Mouse (Mus musculus): ENCODE results near the gene Ms4a13. TPM values are rescaled to one million over a fixed set of nuclear protein-coding genes. Genes with fewer than 3 reads are reported as not detected.
"Not testable (repeated sequence)": the region's sequence is repeated elsewhere in the genome, so short reads cannot be mapped to it uniquely, and the experiment has no call there.

The Ms4a13 gene
- total RNA-seq (2015; ENCODE audit: low replicate concordance), result not detected in 2 replicates
- not detected in 2 replicates for total RNA-seq (2017; ENCODE audit: low replicate concordance)

DNA sequence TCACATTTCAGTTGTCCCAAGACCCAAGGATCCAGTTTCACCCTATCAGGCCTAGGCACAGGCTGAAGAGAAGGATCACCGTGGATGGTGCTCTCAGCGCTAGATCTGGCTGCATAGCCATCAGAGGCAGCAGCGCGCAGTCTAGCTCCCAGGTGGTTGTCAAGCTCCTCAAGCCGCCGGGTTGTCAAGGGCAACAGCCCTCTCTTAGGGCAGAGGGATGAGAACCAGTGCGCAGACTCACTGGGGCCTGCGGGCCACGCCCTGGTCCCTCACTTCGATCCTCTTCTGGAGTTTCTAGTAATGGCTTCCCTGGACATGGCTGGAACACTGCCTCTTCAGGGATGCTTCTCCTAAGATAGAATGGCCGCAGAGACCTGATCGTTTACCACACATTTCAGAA, at the start of gene Ms4a13:
Gene Ms4a13 (minus strand): TSS at position 192 of the 400 bp plus-strand sequence.
- ATAC-seq (replicated peaks; ENCODE audit: low FRiP score, poor library complexity, severe bottlenecking), result no peak

DNA sequence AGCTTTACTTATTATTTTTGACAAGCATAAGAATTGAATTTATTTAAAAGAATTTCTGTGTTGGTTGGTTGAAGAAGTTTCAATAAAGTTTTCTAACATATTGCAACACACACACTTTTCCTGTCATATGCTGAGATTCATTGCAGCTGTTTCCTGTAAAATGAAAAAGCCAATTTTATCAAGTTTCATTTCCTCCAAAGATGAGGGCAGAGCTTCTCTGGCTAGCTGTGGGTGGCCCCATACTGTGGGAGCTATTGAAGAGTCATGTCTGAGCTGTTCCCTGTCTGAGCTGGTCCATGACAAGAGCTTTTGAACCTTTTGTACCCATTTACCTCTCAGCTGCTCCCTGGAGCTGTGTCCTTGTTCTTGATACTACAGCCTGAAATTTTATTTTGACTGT, 47.7 kb upstream of the Ms4a13 start:
- ATAC-seq (replicated peaks; ENCODE audit: low FRiP score, poor library complexity, severe bottlenecking), result no peak

DNA sequence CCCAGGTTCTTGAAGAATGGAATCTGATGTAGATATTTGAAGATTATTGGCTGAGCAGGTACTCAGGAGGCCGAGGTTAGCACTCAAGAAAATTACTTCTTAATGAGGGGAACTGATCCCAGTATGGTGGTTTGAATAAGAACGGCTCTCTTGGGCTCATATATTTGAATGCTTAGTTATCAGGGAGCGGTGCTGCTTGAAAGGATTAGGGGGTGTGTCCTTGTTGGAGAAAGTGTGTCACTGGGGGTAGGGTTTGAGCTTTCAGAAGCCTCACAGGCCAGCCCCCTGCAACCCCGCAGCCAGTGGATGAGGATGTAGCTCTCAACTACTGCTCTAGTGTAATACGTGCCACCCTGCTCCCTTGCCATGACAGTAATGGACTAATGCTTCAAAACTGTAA, 46.0 kb upstream of the Ms4a13 start:
- ATAC-seq (replicated peaks; ENCODE audit: low FRiP score, poor library complexity, severe bottlenecking), result no peak

DNA sequence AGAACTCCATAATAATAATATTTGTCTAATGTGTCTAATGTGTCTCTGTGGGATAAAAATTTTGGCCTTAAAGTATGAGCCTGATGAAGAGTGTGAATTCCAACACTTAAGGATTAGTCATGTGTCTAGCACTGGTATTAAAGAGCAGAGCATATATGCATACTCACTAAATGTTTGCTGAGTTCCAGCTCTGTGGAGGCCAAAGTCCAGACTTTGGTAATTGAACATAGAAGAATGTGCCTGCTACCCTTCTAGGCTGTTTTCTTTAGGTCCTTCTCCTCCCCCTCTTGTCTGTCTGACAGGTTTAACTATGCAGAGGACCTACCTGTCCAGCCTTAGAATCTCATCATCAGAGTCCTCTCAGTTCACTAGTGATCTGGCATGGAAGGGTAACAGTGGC, 39.3 kb upstream of the Ms4a13 start:
- no peak for ATAC-seq (replicated peaks; ENCODE audit: low FRiP score, poor library complexity, severe bottlenecking)

DNA sequence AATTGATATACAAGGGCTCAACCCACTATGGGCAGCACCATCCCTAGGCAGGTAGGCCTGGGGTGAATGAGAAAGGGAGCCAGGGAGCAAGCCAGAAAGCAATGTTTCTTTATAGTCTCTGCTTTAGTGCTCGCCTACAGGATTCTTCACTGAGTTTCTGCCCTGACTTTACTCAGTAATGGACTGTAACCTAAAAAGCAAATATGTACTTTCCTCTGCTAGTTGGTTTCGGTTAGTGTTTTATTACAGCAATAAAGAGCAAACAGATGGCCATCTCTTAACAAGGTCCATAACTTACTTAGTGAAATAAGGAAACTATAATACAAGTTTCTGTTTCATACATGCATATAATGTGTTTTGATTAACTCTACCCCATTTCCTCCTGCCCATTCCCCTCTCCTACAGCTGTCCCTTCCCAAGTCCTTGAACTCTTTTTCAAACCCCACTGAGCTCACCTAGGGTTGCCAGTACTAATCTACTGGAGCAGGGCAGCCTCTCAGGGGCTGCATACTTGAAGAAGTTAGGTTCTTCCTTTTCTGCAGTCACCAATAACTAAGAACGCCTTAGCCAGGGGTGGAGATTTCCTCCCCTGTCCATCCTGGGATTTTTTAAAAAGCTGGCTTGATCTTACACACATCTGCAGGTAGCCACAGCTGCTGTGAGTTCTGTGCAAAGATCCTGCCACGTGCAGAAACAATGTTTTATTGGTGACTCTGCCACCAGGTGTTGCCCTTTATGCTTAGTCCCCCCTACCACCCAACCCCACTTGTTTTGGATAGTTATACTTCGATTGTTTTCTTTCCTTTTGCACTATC, 38.6 kb upstream of the Ms4a13 start:
- no peak for ATAC-seq (replicated peaks; ENCODE audit: low FRiP score, poor library complexity, severe bottlenecking)

DNA sequence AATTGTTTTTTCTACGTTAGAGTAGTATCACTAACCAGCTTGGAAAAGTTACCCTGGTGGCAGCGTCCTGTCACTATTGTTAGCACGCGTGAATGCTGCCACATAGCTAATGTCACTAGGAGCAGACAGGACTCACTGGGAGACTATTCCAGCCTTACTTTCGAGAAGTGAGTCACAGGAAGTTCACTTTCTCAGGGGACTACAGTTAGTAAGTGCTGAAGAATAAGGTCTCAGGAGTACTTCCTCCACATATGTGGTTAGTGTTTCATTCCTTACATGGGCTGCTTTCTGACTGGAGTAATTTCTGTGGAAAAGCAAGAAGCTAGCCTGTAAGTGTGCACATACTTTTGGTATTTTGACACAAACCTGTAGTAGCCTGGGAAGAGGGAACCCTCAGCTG, 37.7 kb upstream of the Ms4a13 start:
- no peak for ATAC-seq (replicated peaks; ENCODE audit: low FRiP score, poor library complexity, severe bottlenecking)

DNA sequence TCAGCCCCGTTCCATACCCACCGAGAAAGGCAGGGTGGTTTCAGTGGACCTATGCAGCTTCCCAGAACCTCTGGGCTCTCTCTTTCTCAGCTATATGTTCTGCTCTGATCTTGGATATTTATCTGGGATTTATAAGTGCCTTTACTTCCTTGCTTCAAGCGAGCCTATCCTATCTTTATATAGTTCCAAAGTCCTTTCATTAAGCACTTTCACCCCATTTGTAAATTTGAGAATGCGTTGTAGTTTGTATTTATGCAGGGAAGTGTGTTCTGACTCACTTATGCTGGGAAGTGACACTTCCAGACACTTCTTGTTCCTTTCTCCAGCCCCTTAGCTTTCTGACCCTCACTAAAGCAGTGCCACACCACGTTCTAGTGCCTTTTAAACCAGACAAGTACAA, 35.8 kb upstream of the Ms4a13 start, which contains the start of gene Ms4a12:
Gene Ms4a12 (minus strand): TSS at position 101 of the 400 bp plus-strand sequence.
- ATAC-seq (replicated peaks; ENCODE audit: low FRiP score, poor library complexity, severe bottlenecking), result no peak

DNA sequence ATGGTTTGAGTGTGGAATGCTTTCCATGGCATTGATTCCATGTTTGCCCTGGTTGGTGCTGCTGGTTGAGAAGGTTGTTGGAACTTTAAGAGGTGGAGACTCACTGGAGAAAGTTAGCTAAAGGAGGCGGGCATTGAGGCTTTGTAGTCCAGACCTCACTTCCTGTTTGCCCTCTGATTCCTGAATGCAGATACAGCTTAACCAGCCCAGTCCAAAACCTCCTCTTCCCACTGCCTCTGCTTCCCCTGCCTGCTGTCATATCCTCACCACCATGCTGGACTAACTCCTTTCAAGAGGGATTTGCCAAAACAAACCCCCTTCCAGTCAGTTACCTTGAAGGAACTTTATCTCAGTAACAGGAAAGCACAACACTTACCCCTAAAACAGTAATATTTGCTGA, 4.0 kb downstream of the Ms4a13 start:
- ATAC-seq (replicated peaks; ENCODE audit: low FRiP score, poor library complexity, severe bottlenecking), result no peak

DNA sequence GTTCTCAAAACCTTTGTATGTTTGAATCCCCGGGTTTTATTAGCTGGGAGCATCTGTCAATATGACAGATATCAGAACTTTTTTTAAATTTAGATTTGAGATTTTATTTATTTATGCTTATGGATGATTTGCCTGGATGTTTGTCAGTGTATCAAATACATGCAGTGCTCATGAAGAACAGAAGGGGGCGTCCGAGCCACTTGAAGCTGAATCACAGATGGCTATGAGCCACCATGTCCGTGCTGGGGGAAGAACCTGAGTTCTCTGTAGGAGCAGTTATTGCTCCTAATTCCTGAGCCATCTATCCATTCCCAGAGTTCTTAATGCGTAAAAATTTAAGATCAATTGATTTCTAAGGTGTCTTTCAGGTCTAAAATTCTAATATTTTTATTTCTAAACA, 12.4 kb downstream of the Ms4a13 start:
- no peak for ATAC-seq (replicated peaks; ENCODE audit: low FRiP score, poor library complexity, severe bottlenecking)

DNA sequence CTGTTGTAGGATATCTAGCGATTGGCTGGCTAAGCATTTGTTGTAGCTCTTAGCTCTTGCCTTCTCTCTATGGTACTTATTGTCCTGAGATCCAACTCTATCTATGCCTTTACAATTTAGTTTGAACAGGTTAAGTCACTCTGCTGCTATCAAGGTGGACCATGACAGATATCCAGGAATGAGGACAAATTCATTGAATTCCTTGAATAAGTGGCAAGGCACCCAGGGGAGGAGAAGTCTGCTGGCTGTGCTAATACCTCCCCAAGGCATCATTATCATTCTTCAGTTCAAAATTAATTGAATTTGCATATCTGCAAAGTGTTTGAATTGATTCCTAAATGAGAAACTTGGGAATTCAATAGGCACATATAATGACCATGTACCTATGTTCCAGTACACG, 19.1 kb downstream of the Ms4a13 start:
- ATAC-seq (replicated peaks; ENCODE audit: low FRiP score, poor library complexity, severe bottlenecking), result no peak

DNA sequence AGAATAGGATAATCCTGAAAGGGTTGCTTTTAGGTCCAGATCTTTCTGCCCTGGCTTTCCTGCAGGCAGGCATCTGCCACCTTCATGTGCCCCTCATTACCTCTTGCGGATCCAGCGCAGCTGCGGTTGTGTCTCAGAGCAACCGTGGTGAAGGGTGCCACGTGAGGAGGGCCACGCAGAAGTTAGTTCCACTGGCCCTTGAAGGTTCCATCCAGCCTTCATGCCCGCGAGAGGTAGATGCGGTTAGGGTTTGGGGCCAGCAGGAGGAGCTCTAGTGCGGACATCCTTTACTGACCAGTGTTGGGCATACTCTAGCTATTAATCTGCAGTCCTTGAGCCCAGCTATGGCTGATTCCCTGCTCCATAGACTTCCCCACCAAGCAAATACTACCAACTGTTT, 31.4 kb downstream of the Ms4a13 start, which contains the start of gene 1700025F22Rik:
Gene 1700025F22Rik (minus strand): TSS at position 149 of the 400 bp plus-strand sequence.
- no peak for ATAC-seq (replicated peaks; ENCODE audit: low FRiP score, poor library complexity, severe bottlenecking)

DNA sequence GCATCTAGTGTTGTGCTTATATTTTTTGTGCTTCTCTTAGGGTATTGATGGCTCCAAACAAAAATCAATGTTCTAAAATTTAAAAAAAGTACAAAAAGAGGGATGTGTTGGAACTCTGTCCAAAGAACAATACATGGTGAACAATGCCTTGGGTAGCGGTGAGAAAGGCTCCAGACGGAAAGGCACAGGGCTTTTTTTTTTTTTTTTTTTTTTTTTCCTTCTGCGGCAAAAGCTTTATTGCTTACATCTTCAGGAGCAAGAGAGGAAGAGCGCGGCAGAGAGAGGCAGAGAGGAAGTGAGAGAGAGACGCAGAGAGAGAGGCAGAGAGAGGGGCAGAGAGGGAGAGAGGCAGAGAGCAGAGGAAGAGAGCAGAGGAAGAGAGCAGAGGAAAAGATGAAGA, 38.6 kb downstream of the Ms4a13 start:
- not testable (repeated sequence) for ATAC-seq (replicated peaks; ENCODE audit: low FRiP score, poor library complexity, severe bottlenecking)

DNA sequence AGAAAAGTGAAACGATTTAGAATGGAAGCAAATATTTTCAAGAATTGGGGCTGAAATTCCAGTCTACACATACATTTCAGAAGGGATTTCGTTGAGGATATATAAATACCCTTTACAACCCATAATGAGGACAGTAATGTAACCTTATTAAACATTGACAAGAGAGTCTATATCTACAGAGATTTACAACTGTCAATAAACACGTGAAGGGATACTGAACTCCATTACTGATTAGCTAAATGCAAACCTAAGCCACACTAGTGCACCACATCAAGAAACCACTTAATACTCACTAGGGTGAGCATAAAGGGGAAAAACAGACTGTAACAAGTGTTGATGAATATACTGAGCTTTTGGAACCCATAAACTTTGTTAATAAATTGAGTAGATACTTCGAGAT, 61.2 kb downstream of the Ms4a13 start:
- no peak for ATAC-seq (replicated peaks; ENCODE audit: low FRiP score, poor library complexity, severe bottlenecking)

DNA sequence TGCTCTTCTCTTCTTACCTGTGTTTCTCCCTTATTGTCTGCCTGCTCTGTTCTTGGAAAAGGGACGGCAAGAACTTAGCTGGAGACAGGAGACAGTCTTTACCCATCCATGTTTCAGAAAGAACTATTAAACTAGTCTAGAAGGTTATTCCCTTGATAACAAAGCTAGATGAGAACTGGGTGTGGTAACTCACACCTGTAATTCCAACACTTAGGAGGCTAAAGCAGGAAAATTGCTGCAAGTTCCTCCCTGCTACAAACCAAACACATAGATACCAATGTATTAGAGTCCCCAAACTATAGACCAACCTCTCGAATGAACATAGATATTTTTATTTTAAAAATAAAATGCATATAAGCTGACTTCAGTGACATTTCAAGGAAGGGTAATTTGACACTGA, 61.7 kb downstream of the Ms4a13 start:
- no peak for ATAC-seq (replicated peaks; ENCODE audit: low FRiP score, poor library complexity, severe bottlenecking)

DNA sequence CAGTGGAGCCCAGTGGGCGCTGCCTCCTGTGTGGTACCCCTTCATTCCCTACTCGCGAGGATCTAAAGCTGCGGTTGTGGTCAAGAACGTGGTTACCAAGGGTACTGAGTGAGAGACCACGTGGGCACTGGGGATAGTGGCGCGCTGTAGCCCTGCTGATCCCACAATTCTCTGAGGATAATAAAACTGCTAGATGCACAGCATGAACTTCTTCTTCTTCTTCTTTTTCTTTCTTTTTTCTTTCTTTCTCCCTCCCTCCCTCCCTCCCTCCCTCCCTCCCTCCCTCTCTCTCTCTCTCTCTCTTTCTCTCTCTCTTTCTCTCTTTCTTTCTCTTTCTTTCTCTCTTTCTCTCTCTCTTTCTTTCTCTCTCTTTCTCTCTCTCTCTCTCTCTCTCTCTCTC, 65.8 kb downstream of the Ms4a13 start, which contains the start of gene 1700017D01Rik:
Gene 1700017D01Rik (minus strand): TSS at position 101 of the 400 bp plus-strand sequence.
- ATAC-seq (replicated peaks; ENCODE audit: low FRiP score, poor library complexity, severe bottlenecking), result not testable (repeated sequence)

DNA sequence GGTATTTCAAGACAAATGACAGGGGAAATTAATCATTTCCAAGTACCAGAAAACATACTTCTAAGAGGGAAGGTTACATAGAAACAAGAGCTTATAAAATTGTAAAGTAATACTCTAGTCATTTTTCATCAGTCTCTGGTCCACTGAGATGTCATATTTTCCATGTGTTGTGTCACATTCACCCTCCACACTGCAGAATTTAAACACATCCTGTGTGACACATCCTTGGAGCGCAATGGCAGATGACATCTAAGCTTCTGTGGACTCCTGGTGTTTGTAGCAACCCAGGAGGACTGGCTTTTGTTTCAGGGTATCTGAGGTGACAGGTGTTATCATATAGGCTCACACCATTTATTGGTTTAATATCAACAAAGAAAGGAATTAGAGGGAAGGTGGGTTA, 66.8 kb downstream of the Ms4a13 start:
- no peak for ATAC-seq (replicated peaks; ENCODE audit: low FRiP score, poor library complexity, severe bottlenecking)

DNA sequence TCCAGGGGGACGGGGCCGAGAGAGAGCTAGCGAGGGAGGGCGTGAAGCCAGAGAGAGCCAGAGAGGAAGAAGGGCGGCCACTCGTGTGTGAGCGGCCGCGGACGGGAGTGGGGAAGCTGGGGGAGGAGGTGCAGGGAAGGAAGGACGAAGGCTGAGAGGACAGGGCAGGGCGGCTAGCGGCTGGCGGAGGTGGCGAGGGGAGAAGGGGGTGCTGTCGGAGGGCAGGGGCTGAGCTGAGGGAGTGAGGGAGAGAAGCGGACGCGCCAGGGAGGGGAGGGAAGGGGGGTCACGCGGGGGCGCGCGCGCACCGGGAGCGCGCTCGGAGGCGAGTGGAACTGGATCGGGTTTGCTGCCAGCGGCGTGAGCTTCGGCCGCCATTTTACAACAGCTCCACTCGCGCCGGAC, 75.5 kb downstream of the Ms4a13 start:
- ATAC-seq (replicated peaks; ENCODE audit: low FRiP score, poor library complexity, severe bottlenecking), result peak; percentile 95

Other genes with a start within 250 kb of the Ms4a13 start
- 2.5 and 6.3 TPM in 2 replicates for gene Ccdc86, start 247.5 kb downstream of the Ms4a13 start, total RNA-seq (2015; ENCODE audit: low replicate concordance)
- 1.9 and 3.9 TPM in 2 replicates for gene Ccdc86, start 247.5 kb downstream of the Ms4a13 start, total RNA-seq (2017; ENCODE audit: low replicate concordance)
- not detected in 2 replicates for gene Ms4a10, start 222.1 kb downstream of the Ms4a13 start, total RNA-seq (2015; ENCODE audit: low replicate concordance)
- gene Ms4a10, start 222.1 kb downstream of the Ms4a13 start, total RNA-seq (2017; ENCODE audit: low replicate concordance), result not detected in 2 replicates
- gene Ms4a15, start 203.5 kb downstream of the Ms4a13 start, total RNA-seq (2015; ENCODE audit: low replicate concordance), result not detected in 2 replicates
- gene Ms4a15, start 203.5 kb downstream of the Ms4a13 start, total RNA-seq (2017; ENCODE audit: low replicate concordance), result not detected in 2 replicates
- gene Ms4a18, start 178.7 kb downstream of the Ms4a13 start, total RNA-seq (2015; ENCODE audit: low replicate concordance), result not detected in 2 replicates
- not detected in 2 replicates for gene Ms4a18, start 178.7 kb downstream of the Ms4a13 start, total RNA-seq (2017; ENCODE audit: low replicate concordance)
- 1.4 and 3.4 TPM in 2 replicates for gene Ms4a8a, start 115.6 kb downstream of the Ms4a13 start, total RNA-seq (2015; ENCODE audit: low replicate concordance)
- not detected in 2 replicates for gene Ms4a8a, start 115.6 kb downstream of the Ms4a13 start, total RNA-seq (2017; ENCODE audit: low replicate concordance)
- not detected in 2 replicates for gene 1700017D01Rik, start 65.9 kb downstream of the Ms4a13 start, total RNA-seq (2015; ENCODE audit: low replicate concordance)
- not detected in 2 replicates for gene 1700017D01Rik, start 65.9 kb downstream of the Ms4a13 start, total RNA-seq (2017; ENCODE audit: low replicate concordance)
- gene 1700025F22Rik, start 31.4 kb downstream of the Ms4a13 start, total RNA-seq (2015; ENCODE audit: low replicate concordance), result not detected in 2 replicates
- gene 1700025F22Rik, start 31.4 kb downstream of the Ms4a13 start, total RNA-seq (2017; ENCODE audit: low replicate concordance), result not detected in 2 replicates
- not detected in 2 replicates for gene Ms4a12, start 35.7 kb upstream of the Ms4a13 start, total RNA-seq (2015; ENCODE audit: low replicate concordance)
- gene Ms4a12, start 35.7 kb upstream of the Ms4a13 start, total RNA-seq (2017; ENCODE audit: low replicate concordance), result not detected in 2 replicates
- gene Ms4a1, start 69.5 kb upstream of the Ms4a13 start, total RNA-seq (2015; ENCODE audit: low replicate concordance), result 19.8 and 24.3 TPM in 2 replicates
- 12.8 and 13.2 TPM in 2 replicates for gene Ms4a1, start 69.5 kb upstream of the Ms4a13 start, total RNA-seq (2017; ENCODE audit: low replicate concordance)
- gene Ms4a5, start 87.1 kb upstream of the Ms4a13 start, total RNA-seq (2015; ENCODE audit: low replicate concordance), result not detected in 2 replicates
- gene Ms4a5, start 87.1 kb upstream of the Ms4a13 start, total RNA-seq (2017; ENCODE audit: low replicate concordance), result not detected in 2 replicates
- gene Ms4a14, start 117.7 kb upstream of the Ms4a13 start, total RNA-seq (2015; ENCODE audit: low replicate concordance), result 3.6 TPM in 1 of 2 replicates, not detected in the other
- under 0.01 TPM in 1 of 2 replicates, not detected in the other for gene Ms4a14, start 117.7 kb upstream of the Ms4a13 start, total RNA-seq (2017; ENCODE audit: low replicate concordance)
- 3.6 and 8.8 TPM in 2 replicates for gene Ms4a7, start 139.4 kb upstream of the Ms4a13 start, total RNA-seq (2015; ENCODE audit: low replicate concordance)
- gene Ms4a7, start 139.4 kb upstream of the Ms4a13 start, total RNA-seq (2017; ENCODE audit: low replicate concordance), result 8.3 TPM in 1 of 2 replicates, not detected in the other
- not detected in 2 replicates for gene Ms4a4a, start 178.8 kb upstream of the Ms4a13 start, total RNA-seq (2015; ENCODE audit: low replicate concordance)
- gene Ms4a4a, start 178.8 kb upstream of the Ms4a13 start, total RNA-seq (2017; ENCODE audit: low replicate concordance), result not detected in 2 replicates
- 17.3 and 39.4 TPM in 2 replicates for gene Ms4a4c, start 208.0 kb upstream of the Ms4a13 start, total RNA-seq (2015; ENCODE audit: low replicate concordance)
- gene Ms4a4c, start 208.0 kb upstream of the Ms4a13 start, total RNA-seq (2017; ENCODE audit: low replicate concordance), result 1.5 and 4.2 TPM in 2 replicates
- 40.0 and 72.9 TPM in 2 replicates for gene Ms4a4b, start 246.8 kb upstream of the Ms4a13 start, total RNA-seq (2015; ENCODE audit: low replicate concordance)
- gene Ms4a4b, start 246.8 kb upstream of the Ms4a13 start, total RNA-seq (2017; ENCODE audit: low replicate concordance), result 1.4 and 5.0 TPM in 2 replicates

All from erythroid progenitor cell, adult 5-6 weeks (primary cell).